Mouse (Mus musculus) ovary, postnatal 14 days (tissue): ENCODE results near the gene Synm.
A peak's percentile ranks its signal among the peaks of the same experiment; 100 is the strongest.

ENCODE experiments used
- DNase-seq: peaks from one replicate; pipeline ENCODE4 v3.0.0; 2022; ENCODE audit warnings: low spot score

Synm gene

GRCm38 (mm10) chr7:67759629-67759995 lies at the start of gene Synm:
Gene Synm (minus strand): TSS chr7:67759742.
- peak; percentile 97 for DNase-seq

DNA sequence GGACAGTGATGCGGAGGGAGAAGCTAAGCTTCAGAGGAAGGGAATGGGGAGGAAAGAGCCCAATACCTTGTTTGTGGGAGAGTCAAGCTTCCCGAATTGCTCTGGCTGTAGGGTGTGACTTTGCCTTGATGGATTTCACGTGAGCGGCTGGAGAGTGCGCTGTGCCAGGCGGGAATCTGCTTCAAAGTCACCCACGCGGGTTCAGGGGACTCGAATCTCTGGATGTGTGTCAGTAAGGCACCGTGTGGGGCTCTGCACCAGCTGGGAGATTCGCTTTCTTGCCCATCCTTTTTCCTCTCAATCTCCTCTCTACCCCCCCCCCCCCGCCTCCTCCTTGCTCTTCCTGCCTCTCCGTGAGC lies 44.3 kb upstream of the Synm start:
- no peak for DNase-seq

DNA sequence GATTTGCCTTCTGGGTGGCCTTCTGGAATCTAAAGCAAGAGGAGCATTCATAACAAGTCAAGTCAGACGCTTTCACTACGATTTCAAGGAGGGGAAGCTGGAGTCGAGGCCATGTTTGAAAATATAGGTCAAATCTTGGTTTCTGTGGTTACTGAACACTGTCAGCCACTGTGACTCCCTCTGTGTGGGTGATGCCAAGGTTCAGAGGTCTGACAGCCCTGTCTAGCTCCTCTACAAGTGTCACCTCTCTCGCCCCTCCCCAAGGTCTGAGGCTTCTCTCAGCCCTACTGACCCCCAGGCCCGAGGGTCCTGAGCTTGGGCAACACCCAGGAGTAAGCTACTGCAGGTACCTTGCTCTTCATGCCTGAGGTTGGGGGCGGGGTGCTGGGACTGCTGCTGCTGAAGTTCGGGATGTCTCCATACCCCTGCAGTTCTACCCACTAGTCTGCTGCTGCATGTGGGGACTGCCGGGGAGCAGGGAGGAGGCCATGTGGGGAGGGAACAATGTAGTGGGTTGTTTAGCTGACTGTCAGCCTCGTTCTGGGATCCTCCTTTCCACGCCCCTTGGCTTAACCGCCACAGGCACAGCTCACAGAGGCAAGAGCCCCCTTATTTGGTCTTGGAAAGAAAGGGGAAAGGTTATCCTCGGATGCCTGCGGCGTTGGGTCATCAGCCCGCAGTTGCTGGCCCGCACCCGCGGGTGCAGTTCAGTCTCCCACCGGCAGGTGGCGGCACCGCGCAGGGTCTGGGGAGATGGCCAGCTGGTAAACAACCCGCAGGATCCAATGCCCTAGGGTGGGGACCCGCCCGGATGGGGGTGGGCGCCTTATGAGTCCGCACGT lies 43.7 kb upstream of the Synm start:
- DNase-seq: peak; percentile 95

- no peak for DNase-seq
Observed at GRCm38 (mm10) chr7:67801022-67801421, 41.5 kb upstream of the Synm start.

GRCm38 (mm10) chr7:67800547-67800946 lies 41.0 kb upstream of the Synm start:
- DNase-seq: no peak

- DNase-seq: no peak
Observed at GRCm38 (mm10) chr7:67798476-67798875, 38.9 kb upstream of the Synm start.

DNA sequence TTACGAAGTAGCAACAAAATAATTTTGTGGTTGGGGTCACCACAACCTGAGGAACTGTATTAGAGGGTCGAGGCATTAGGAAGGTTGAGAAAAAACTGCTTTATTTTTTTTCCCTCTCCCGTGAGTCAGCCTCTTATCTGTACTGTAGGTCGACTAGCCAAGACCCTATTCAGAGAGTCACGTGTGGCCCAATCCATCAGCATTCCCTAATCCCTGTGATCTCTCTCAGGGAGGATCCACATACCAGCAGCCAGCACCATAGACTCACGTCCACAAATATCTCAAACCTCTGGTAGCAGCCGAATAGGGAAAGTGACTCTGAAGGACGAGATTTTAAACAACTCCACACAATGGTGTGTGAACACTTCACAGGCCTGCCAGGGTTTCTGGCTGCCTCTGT lies 37.5 kb upstream of the Synm start:
- DNase-seq: no peak

- DNase-seq: no peak
Observed at GRCm38 (mm10) chr7:67793449-67793848, 33.9 kb upstream of the Synm start.

DNA sequence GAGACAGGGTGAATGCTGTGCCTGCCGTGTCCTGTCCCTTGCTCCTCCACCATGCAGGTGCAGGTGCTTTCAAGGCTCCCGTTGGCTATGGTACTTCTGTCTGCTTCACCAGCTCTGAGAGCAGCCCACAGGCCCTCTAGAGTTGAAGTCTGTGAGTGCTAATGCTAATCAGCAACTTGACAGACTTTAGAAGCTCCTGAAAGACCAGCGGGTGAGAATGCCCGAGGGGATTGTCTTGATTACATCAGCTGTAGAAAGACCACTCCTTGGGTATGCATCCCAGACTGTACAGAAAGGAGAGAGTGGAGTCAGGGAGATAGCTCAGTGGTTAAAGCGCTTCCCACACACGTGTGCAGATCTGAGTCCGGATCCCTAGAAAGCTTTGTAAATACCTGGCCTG lies 31.7 kb upstream of the Synm start:
- no peak for DNase-seq

DNA sequence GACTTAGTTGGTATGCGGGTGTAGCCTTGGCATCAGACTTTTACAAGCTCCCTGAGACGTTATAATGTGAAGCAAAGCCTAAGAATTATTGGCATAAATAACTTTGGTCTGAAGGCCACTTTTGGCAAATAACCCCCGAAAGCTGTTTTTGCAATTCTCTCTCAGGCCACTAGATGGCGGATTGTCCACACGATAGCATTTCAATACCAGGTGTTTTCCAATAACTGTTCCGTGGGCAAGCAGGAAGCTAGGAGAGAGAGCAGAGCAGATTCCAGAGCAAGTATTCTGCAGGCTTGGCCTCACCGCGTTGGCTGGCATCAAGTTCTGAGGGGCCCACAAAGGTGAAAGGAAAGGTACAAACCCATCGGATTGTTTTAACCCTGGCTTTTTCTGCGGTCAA lies 29.2 kb upstream of the Synm start:
- DNase-seq: peak; percentile 72

DNA sequence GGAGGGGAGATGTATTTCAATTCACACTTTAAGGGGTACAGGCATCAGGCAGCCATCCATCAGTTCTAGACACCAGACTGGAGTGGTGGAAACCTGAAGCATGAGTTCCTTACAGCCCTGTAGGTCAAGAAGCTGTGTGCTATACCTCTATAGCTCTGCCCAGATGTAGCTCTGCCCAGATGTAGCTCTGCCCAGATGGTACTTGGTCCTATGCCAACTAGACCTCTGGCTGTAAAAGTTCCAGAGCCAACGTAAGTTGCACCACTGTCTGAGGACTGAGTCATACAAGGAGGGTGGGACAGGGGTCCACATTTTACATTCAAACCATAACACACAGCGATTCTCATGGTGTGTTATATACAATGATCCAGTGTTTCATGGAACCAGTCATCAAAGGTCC lies 28.3 kb upstream of the Synm start:
- no peak for DNase-seq

DNA sequence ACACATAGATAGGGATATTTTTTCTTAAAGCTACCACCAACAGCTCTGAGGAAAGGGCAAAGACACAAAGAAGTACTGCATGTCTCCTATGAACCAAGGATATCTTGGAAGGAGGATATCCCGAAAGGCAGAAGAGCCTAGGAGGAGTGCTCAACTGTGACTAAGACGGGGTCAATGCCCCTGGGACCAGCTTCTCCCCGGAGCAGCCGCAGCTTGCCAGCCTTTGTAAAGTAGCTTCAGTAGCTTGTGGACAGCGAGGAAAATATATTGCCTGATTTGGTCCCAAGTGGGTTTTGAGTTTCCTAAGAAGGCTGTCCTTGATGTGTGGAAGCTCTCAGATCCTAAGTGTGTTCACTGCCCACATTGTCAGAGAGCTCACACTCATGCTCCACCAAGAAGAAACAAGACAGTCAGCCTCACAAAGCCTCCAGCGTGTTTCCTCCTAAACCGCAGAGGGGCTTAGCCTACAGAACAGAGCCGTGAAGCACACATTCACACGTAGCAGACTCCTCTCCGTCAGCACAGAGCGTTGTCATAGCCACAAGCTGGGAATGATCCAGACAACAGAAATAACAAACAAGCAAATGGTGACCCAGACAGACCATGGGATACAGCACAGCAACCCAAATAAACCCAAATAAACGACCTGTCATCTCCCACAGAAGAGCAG lies 17.2 kb upstream of the Synm start:
- no peak for DNase-seq

- DNase-seq: no peak
Observed at GRCm38 (mm10) chr7:67775623-67776022, 16.1 kb upstream of the Synm start.

DNA sequence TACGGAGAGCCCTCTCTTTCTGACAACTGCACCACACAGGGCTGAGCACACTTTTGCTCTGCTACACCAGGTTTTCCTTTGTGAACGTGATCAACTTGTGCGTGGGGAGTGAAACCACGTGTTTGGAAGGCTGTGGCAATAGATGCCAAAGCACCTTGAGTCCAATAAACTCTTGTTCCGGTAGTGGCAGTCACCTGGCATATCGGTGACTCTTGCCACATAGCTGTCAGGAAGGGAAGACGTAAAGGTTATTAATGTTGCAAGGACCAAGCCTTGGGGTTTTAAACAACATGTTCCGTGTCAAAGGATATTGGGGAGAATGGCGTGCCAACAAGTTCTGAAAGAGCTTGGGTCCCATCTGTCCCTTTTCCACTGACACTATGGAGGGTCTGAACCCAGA lies 12.7 kb upstream of the Synm start:
- DNase-seq: no peak

GRCm38 (mm10) chr7:67769487-67769886 lies 9.9 kb upstream of the Synm start:
- DNase-seq: no peak

DNA sequence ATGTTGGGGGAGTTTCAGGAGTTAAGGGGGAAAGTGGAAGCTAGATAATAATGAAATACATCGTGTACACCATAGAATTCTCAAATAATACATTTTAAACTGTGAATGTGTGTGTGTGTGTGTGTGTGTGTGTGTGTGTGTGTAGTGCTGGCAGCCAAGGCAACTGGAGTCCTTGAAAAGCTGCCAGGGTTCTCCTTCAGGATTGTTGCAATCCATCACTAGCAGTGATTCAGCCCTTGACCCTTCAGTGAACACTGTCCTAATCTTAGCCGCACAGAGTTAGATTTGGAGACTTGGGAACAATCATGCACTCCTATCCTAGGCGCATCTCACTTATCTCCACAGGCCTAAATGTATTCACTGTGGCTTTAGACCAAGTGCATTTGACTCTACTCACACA lies 8.6 kb upstream of the Synm start:
- no peak for DNase-seq

DNA sequence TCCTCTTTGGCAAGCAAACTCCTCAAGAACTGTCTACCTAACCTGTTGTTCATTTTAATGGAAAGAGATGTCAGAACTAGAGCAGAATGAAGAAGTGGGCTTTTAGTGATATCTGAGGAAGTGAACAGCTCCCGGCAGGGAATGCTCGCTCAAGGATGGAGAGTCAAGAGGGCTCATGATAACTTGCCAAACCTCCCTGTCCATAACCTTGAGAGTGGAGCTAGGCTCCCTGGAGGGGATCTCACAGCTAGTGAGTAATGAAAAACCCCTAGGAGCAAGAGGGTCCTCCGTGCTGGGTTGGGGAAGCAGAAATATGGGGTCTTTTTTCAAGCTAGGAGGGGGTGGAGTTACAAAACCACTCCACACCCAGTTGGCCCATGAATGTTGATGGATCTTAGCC lies 4.1 kb upstream of the Synm start:
- no peak for DNase-seq

DNA sequence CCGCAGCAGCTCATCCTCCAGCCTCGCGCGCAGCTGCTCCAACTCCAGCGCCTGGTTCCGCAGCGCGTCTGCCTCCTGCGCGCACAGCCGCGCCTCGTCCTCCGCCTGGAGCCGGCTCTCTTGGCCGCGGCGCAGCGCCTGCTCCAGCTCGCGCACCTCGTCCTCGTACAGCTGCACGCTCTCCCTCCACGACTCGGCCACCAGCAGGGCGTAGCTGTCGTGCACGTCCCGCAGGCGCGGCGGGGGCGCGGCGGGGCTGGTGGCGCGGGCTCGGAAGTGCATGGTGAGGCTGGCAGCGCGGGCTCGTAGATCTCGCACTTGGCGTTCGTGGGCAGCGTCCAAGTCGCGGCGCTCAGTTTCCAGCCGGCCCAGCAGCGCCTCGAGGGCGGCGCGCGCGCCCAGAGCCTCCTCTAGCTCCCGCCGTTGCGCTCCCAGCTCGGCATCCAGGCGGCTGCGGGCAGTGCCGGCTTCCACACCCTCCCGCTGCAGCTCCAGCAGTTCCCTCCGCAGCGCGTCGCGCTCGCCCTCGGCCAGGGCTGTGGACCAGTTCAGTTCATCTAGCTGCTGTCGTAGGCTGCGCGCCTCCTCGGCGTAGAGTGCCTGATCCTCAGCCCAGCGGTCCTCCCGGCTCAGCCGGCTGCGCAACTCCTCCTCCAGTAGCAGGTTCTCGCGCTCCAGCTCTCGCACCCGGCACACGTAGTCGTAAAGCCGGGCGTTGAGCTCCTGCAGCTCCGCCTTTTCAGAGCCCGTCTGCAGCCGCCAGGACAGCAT lies 499 bp downstream of the Synm start:
- DNase-seq: peak; percentile 53

DNA sequence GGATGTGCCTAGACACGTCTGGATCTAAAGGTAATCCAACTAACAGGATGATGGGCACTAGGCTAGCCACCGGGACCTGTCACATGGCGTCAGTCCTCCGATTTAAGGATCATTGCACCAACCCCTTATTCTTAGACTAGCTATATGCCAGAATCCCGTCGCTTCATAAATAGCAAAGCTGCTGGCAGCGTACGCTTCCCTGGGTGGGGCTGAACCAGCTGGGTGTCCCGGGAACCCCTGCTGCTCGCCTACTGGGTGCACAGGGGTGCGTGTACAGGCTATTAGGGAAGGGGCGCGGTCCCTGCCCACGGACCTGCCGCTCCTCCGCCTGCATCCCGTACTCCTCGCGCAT lies 1.1 kb downstream of the Synm start:
- DNase-seq: no peak

DNA sequence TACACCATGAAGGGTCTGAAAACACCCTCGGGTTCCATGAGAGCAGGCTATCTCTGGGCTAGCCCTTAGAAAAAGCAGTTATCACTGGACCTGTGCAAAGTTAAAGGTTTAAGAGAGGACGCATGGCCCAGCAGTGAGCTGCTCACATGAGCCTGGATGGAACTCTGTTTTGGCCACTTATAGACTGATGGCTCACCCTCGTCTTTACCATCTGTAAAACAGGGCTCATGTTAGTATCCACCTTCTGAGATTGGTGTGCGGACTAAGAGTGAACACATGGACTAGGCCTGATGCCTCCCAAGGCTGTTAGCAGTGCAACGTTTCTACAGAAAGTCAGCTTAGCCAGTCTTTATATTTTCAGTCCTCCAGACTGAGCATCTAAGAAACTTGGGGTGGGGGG lies 2.9 kb downstream of the Synm start:
- no peak for DNase-seq

- DNase-seq: no peak
Observed at GRCm38 (mm10) chr7:67755366-67755765, 4.2 kb downstream of the Synm start.

- peak; percentile 36 for DNase-seq
Observed at GRCm38 (mm10) chr7:67754606-67755005, 4.9 kb downstream of the Synm start.
